Mouse (Mus musculus): ENCODE measurements around the gene Bicc1. TPM values are rescaled to one million over a fixed set of nuclear protein-coding genes. Genes with fewer than 3 reads are reported as not detected.

The Bicc1 gene
- total RNA-seq, 2 experiments from 2014 or later, result 5.0 to 5.7 TPM

DNA sequence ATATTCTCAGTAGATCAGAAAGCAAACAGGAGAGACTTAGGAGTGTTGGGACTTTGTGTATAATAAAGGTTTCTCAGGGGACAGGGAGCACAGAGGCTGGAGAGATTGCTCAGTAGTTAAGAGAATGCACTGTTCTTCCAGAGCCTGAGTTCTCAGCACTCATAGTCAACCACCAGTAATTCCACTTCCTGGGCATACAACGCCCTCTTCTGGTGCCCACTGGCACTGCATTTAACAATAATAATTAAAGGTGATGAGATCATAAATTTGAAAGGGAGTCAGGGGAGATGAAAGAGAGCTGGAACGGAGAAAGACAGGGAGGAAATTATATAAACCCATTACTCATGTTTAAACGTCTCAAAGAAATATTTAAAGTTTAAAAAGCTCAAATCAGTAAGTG is 35.5 kb downstream of the Bicc1 start:
- no peak for DNase-seq (ENCODE audit: low spot score in 2 of 2)

DNA sequence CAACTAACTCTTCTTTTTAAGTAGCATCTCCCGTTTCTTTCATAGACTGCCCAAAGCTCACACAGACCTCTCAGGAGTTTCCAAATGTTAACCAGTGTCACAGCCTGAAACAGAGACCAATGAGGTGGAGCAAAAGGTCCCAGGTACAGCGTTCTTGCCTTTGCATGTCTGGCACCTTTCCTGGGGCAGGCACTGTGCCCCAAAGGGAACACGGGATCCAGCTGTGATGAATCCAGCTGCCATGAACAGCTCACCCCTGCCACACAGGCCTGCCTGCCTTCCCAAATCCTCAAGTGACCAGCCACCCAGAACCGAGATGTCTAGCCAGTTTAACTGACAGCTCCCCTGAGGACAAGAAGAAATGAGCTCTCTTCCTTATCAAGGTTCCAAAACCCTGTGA is 36.1 kb downstream of the Bicc1 start:
- DNase-seq (ENCODE audit: low spot score in 2 of 2), result no peak

DNA sequence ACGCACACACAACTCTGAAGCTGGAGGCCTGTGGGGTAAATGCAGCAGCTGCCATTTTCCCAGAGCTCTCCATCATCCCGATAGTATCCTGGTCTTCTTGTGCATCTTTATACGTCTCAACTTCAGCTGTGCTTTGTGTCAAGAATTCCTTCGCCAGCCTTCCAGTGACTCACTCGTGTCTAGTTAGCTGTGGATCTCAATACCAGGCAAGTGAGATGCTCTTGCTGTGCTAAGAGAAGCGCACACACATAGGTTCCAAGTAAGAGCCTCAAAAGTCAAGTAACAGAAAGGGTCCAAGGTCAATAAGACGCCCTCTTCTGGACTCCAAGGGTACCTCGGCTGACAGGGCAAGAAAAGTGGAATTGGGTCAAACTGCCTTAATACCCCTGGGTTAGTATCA is 37.0 kb downstream of the Bicc1 start:
- DNase-seq (ENCODE audit: low spot score in 2 of 2), result no peak

DNA sequence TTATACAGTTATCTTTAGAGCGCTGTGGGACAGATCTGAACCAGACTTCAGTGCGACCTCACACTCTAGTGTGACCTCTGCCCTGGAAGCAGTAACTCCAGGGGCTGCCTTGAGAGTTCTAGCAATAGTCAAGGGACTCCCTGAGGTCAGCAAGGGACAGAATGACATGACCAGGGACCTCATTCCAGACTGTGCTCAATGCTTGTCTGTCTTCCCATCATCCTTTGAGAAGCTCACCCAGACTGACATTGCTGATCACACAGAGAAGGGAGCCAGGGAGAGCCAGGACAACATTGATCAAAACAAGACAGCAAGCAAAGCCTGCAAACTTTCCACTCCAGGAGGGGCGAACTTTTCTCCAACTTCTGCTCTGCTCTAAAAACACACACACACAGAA is 38.7 kb downstream of the Bicc1 start:
- no peak for DNase-seq (ENCODE audit: low spot score in 2 of 2)

DNA sequence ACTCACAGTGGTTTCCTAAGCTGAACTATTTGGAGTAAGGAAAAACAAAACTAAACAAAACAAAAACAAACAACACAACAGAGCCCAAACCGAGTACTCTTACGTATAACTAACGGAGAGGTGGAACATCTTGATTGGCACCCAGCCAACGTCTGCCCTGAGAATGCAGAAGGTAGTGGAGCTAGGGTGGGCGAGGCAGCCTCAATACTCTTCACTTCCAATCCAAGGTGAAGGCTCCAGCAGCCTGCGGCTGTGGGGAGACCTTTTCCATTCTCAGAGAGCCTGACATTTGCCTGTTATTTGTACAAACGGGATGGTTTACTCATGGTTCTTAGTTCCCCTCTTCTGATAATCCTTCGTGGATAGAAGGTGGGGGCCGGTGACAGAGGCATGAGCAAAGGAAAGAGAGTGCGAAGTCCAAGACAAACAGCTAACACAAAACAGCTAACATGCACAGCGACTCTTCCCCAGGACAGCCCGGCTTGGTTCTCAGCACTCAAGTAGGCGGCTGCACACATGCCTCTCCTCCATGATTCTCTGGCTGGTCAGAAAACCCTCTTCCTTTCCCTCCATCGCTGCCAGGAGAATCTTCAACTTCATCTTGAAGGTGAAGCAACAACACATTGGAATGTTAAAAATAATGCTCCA is 39.3 kb downstream of the Bicc1 start:
- no peak for DNase-seq (ENCODE audit: low spot score in 2 of 2)

DNA sequence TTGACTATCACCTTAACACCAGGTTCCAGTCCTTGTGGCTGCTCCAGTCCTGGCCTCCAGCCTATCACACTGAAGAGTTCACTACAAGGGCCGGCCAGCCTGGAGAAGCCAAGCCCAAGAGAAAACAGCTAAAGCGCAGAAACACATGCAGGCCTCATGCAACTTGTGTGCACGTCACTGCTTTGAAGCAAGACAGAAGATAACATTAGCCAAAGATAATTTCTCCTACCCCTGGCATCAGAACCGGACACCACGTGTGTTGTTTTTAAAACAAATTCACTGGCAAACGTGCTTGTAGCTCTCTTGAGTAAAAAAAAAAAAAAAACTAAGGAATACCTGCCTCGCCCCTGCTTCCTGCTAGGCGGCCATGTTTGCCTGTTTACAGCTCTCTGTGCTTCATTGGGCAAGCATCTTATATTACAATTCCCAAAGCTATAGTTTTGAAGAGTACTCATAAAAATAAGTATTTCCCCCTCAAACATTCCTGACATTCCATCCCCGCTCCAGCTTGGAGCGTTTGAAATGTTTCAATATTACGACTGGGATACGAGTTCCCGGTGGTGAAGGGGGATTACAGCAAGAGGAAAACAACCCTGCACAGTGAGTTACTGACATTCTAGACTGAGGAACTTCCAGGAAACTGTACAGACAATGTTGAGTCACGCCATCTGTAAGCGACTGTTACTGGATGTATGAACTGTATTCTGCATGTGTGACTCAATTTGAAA is 40.2 kb downstream of the Bicc1 start:
- DNase-seq (ENCODE audit: low spot score in 2 of 2), result no peak

DNA sequence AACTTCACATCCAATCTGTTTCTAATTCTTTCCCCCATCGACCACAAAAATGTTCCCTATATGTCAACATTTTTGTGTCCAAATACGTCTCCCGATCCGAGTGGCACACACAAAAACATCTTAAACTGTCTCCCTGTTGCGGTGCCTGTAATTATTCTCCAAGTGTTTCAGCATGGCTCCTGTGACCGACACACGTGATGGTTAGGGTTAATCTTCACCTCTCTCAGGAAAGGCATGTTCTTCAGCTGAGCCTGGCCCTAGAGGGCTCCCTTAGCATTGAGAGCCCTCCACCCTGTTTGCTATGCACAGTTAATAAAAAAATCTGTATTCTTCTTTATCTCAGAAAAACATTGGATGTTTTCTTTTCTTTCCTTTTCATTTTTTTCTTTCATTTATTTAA is 41.7 kb downstream of the Bicc1 start:
- no peak for DNase-seq (ENCODE audit: low spot score in 2 of 2)

DNA sequence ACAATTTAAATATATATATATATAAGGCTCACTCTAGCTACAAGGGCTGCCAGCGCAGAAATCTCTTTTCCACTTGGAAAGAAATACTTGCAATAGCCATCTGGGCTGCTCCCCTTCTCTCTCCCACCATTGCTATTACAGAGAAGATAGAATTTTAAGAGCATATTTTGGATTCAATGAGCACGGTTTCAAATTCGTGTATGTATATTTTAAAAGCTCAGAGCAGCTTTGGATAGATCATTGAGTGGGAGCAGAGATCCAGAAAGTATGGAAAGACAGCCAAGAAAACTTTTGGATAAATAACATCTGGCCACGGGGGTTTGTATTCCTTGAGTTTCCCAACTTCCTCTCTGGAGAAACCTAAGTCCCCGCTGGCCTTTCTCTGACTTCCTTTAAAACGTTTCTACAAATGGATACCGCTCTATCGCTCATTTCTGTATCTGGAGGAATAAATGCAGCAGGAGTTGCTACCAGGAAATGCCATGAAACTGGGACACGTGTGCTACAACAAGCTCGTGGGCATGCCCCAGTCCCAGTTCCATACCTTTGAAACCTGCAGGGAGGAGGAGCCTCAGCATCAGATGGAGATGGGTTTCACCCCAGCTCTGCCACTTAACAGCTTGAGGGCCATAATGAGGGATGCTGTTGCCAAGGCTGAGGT is 45.1 kb downstream of the Bicc1 start:
- peak in 1 of 2 experiments; percentile 44 for DNase-seq (ENCODE audit: low spot score in 2 of 2)

DNA sequence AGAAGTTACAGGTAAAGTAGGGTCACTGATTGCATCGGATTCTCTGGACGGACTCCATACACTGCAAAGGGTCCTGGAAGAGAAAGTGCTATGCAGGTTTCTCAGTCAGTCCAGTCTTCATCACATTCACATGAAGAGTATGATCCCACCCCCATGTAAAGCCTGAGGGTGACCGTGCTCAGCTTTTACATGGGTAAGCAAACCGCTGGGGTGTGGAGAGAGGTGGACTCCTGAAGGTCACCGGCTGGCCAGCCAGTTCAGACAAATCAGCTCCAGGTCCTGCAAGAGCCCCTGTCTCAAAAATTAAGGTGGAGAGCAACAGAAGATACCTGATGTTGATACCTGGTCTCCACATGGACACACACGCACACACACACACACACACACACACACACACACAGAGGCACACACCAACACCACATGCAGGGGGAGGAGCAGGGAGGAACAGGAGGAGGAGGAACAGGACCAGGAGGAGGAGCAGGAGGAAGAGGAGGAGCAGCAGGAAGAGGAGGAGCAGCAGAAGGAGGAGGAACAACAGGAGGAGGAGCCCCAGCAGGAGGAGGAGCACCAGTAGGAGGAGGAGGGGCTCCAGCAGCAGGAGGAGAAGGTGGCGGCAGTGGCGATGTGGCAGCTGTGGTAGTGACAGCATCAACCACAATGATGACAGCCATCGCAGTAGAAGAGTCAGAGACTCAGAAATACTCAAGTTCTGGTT is 52.9 kb downstream of the Bicc1 start:
- no peak for DNase-seq (ENCODE audit: low spot score in 2 of 2)

DNA sequence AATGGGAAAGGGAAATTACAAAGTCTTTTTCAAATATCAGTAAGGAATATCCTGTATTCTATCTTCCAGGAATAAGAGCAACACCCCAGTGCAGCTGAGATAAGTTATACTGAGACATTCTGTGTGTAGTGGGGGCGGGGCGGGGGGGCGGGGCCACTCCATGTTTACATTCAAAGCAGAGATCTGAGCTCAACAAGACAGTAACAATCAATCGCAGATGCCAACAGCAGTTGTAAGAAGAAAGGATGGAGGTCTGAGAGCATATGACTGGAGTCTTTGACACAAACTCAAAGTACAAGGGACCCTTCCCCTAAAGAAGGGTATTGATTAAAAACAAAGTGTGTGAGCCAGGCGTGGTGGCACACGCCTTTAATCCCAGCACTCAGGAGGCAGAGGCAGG is 54.7 kb downstream of the Bicc1 start:
- DNase-seq (ENCODE audit: low spot score in 2 of 2), result no peak

DNA sequence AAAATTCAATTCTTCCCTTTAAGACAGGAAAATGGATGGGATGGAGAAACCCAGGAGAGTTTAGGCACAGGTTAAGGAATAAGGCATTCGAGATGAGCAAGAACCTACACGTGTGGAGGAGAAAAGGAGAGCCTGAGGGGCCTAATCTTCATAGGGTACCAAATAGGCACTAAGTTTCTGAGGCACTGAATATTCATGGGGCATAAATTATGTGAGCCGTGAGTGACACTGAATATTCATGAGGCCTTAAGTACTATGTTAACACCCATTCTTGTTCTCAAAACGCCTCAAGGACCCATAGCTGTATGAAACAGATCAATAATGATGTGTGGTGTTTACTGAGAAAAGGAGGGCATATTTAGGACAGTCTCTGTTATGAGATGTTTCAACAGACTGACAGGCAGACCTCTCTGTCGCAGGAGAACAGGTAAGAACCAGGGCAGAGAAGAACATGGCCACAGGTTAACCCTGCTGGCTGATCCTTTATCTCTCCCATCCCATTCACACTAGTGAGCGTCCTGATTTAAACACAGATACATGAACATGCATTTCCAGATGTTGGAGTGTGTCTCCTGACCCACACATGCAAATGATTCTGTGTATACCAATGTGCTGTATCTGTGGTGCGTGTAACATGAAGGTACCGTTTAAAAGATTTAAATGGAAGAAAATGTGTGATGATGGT is 58.5 kb downstream of the Bicc1 start:
- DNase-seq (ENCODE audit: low spot score in 2 of 2), result no peak

DNA sequence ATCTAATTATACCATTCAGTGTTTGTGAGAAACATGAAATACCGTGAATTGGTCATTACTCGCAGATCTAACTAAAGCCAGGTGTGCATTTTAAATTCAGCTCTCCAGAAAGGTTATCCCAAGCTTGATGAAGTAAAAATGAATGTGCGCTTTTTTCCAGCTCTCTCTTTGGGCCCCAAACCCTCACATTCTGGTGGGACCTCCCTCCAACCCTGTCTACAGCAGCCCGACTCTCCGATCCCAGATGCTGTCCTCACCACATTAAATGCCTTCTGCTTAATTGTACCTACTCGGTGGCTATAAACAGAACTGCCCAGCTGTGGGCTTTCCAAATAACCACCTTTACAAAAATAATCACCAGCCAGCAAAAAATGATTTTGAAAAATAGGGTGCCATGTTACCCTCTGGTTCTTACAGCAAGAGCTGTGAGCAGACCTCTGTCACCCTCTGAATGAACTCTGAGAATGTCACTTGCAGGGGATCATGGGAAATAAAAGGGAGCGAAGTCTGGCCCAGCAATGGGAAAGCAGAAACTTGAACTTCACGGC is 64.7 kb downstream of the Bicc1 start:
- no peak for DNase-seq (ENCODE audit: low spot score in 2 of 2)

DNA sequence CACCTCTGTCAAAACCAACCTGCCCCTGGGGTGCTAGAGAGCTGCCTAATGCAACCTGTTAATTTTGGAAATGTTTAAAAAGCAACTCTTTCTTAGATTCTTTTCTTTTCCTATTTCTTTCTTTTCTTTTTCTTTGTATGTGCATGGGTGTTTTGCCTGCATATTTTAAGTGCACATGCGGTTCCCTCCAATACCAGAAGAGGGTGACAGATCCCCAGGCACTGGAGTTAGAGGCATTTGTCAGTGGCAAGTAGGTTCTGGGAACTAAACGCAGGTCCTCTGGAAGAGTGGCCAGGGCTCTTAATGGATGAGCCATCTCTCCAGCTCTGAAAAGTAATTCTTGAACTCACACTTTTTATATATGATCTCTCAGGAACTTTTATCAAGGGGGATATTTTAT is 66.2 kb downstream of the Bicc1 start:
- no peak for DNase-seq (ENCODE audit: low spot score in 2 of 2)

DNA sequence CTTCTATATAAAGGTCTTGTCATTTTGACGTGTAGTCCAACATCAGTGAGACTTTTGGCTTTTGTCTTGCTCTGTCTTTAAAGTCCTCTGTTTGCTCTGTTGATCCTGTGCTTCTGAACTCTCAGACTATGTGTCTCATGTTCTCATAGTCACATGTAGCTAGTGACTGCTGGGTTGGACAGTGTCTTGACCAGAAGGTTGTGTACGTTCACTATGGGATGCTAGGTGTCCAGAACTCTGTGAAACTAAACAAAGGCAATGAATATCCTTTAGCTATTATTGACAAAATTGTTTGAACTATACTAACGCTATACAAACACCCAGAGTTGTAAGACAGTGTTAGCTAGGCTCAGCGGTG is 72.2 kb downstream of the Bicc1 start:
- DNase-seq (ENCODE audit: low spot score in 2 of 2), result no peak

DNA sequence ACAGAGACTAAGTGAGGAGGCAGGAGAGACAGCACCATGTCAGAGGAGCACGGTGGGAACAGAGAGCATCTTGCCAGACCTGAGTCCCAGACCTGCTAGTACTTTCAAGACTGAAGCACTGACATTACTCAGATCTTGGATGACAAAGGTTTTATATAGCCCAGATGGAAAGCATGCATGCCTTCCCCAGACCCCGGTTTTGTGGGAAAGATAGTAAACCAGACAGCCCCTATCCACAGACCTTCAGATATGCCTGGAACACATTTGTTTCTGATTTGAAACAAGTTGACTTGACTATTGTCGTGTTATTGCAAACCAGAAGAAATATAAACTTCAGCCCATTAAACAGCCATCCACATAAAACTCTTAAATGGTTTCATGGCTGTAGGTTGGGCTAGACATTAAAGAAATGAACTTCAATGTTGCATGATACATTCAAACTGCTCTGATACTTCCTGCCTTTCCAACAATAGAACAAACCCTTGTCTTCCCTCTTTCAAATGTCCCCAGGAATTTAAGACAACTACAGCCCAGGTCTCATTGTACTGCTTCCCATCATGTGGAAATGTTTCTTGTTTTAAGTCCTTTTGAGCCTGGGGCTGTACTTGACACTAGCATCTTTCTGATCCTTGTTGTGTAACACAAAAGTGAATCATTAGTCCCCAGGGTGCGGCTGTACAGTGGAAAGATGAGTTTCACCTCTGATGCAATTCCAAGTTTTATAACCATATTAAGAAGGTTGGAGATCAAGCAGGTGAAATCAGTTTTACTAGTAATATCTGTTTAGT is 72.7 kb downstream of the Bicc1 start:
- DNase-seq (ENCODE audit: low spot score in 2 of 2), result no peak

DNA sequence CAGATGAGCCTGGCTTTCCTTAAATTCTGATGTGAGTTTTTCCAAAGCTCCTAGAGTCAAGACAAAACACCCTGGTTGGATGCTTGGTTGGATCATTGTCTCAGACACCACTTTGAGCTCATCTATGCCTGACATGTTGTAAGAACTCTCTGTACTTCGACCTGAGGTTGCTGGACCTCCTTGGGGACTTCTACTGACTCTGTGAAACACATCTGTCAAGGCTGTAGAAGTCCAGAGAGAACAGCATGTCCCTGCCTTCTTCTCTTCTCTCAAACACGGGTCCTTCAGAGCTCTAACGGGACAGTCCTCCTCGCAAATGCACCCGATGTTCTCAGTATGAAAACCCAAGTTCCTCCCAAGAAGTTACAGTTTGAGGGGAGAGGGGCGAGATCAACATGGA is 76.5 kb downstream of the Bicc1 start:
- DNase-seq (ENCODE audit: low spot score in 2 of 2), result no peak

DNA sequence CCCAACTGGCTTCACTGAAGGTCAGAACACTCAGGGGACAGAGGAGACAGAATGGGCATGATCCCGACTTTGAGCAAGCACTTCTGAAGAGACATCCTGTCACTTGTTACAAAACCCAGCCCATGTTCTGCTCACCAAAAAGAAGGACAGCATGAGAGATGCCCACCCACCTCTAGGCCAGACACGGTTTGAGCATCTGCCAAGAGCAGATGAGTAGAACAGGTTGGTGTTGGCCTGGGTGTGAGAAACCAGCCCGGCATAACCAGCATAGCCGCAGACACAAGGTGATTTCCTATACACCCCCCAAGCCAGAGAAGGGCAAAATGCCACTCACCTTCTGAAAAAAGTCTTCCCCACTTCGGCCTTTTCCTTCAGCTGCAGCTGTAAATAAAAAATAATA is 80.6 kb downstream of the Bicc1 start:
- no peak for DNase-seq (ENCODE audit: low spot score in 2 of 2)

DNA sequence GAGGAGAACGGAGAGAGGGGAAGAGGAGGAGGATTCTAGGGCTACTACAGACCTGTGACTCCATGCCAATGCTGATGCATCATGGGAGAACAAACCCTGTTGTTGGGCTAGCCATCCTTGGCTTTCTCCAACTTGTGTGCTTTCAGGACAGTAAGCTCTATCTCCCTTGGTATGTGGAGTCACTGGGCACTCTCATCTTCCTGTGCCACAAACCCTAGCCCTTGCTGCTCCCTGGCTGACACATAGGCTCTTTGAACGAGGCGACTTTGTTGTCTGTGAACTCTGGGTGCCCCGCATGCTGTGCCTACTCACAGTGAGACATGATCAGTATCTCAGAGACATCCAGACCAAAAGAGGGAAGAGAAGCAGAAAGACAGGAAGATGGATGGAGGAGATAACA is 94.5 kb downstream of the Bicc1 start:
- no peak for DNase-seq (ENCODE audit: low spot score in 2 of 2)

DNA sequence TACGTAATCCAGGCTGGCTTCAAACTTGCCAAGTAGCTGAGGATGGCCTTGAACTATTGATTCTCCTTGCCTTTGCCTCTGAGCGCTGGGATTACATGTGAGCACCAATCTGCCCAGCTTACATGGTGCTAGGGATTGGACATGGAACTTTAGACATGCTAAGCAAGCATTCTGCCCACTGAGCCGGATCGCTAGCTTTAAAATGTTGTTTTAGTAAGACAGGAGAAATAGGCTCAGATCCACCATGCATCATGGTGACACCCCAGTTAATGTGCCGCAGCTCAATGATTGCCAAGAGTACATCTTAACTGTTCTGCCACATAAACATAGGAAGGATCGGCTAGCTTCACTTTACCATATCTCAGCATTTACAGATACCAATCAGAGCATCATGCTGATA is 94.9 kb downstream of the Bicc1 start:
- no peak for DNase-seq (ENCODE audit: low spot score in 2 of 2)

DNA sequence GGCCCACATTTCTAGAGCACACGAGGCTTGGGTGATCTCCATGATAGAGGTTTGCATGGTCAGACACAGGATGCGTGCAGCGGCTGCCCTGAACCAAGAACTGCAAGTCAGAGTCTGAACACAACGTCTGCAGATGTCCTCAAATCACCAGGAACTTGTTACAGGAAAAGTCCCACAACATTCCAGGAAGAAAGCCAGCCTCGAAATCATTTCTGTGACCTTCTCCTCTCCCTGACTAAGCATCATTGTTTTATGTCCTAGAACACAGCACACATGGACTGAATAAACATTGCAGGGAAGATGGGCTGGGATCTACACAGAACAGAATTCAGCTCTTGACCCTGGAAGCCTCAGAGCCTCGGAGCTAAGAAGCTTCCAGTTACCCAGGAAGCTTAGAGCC is 97.3 kb downstream of the Bicc1 start:
- no peak for DNase-seq (ENCODE audit: low spot score in 2 of 2)

Measured in layer of hippocampus, postnatal 14 days (tissue).